Mouse (Mus musculus) limb, embryonic 10.5 days (tissue): Measurements from ENCODE around the gene 9230102O04Rik. TPM values are rescaled to one million over a fixed set of nuclear protein-coding genes. Genes with fewer than 3 reads are reported as not detected.

ENCODE experiments used
- DNase-seq: peaks from one replicate; pipeline ENCODE4 v3.0.0-alpha.2; 2017; ENCODE audit warnings: low spot score
- H3K27ac ChIP-seq: fragments of 300-500 bp; sonication (generic); 2 replicates; pipeline ENCODE4 v1.5.1; 2016; ENCODE audit warnings: mild to moderate bottlenecking
- H3K27me3 ChIP-seq: fragments of 300-500 bp; sonication (generic); 2 replicates; pipeline ENCODE4 v1.6.1; 2016; ENCODE audit warnings: low read depth, mild to moderate bottlenecking; ENCODE audit not compliant: poor library complexity, severe bottlenecking
- H3K36me3 ChIP-seq: fragments of 300-500 bp; sonication (generic); 2 replicates; pipeline ENCODE4 v1.6.1; 2016; ENCODE audit warnings: mild to moderate bottlenecking, moderate library complexity
- H3K4me1 ChIP-seq: fragments of 300-500 bp; sonication (generic); 2 replicates; pipeline ENCODE4 v1.6.1; 2016
- H3K4me3 ChIP-seq: fragments of 300-500 bp; sonication (generic); 2 replicates; pipeline ENCODE4 v1.5.1; 2016; ENCODE audit warnings: mild to moderate bottlenecking, moderate library complexity
- H3K9me3 ChIP-seq: fragments of 300-500 bp; sonication (generic); replicated peaks from 2 replicates; pipeline ENCODE4 v1.6.1; 2016; ENCODE audit warnings: mild to moderate bottlenecking
- WGBS: fragments of 180-500 bp; shearing (Covaris S2); methylation state at CpG from one replicate; pipeline ENCODE4 v1.1.7; 2016; 5-methylcytosine and 5-hydroxymethylcytosine counted together
- polyA plus RNA-seq: library from polyadenylated mRNA; unstranded; fragments of >200 nt; fragmentation: Nextera tagmentation; extraction: Ambion mirVana; gene quantifications from 2 replicates; pipeline ENCODE4 v1.2.1, GENCODE M21; 2016

9230102O04Rik gene
- polyA plus RNA-seq, 1 experiment from 2014 or later = 0.39 TPM

DNA sequence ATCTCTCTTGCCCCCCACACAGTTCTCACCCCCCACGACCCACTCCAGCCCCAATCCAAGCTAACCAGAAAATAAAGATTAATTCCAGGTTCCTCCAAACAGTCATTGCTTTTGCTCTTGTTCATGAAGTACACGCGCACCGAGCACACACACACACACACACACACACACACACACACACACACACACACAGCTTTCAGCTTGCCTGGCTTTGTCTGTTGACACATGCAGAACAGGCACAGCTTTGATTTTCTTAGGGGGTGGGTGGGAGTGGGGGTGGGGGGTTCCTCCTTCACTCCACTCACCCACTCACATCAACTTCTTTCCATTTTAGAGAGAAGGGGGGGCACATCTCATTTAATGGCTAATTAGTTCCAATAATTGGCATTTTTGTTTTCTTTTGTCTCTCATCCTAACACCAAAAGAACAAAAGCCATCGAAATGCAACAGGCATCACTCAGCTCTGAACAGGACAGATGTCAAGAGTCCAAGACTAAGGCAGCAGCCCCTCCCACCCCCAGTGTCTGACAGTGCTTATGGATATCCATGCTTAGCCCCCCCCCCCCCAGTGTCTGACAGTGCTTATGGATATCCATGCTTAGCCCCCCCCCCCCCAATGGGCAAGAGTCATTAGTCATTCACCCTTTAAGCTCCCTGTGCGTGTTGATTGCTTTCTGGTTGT lies 4.1 kb upstream of the 9230102O04Rik start:
- H3K36me3 ChIP-seq = no peaks in the 10 kb centered on the region
- H3K9me3 ChIP-seq = no peaks in the 10 kb centered on the region
- no peak overlapping the region for H3K4me3 ChIP-seq
- peaks cover 97% of the 10 kb centered on the region for H3K27me3 ChIP-seq
- peaks cover 27% of the 10 kb centered on the region for H3K4me1 ChIP-seq
- 5% methylated on average over 6 of the region's 6 CpGs for WGBS
- no peak overlapping the region for H3K27ac ChIP-seq
- no peak for DNase-seq

DNA sequence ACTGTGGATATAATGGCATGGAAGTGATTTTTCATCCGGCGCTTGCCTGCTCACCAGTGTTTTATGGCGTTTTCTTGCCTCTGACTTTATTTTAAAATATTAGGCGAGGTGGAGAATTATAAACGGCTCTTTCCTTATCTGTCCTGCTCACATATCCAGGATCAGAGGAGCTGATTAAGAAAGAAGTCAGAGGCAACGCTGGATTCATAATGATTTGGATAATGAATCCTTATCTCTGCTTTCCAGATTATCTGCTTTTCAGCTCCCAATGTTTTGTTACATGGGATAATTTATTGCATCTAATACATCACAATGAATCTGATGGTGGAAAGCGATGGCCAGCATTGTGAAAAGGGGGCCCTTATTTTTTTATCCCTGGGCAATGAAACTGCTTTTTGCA lies 3.2 kb upstream of the 9230102O04Rik start:
- H3K4me1 ChIP-seq = peaks cover 28% of the 10 kb centered on the region
- H3K27me3 ChIP-seq = peaks cover 97% of the 10 kb centered on the region
- 2% methylated on average over 7 of the region's 7 CpGs for WGBS
- H3K4me3 ChIP-seq = no peak overlapping the region
- no peaks in the 10 kb centered on the region for H3K36me3 ChIP-seq
- H3K27ac ChIP-seq = no peak overlapping the region
- no peaks in the 10 kb centered on the region for H3K9me3 ChIP-seq
- no peak for DNase-seq

GRCm38 (mm10) chr2:9890906-9891305 lies 1.6 kb upstream of the 9230102O04Rik start:
- DNase-seq = no peak
- H3K27me3 ChIP-seq = peaks cover 97% of the 10 kb centered on the region
- H3K27ac ChIP-seq = no peak overlapping the region
- no peak overlapping the region for H3K4me3 ChIP-seq
- H3K9me3 ChIP-seq = no peaks in the 10 kb centered on the region
- H3K4me1 ChIP-seq = peaks cover 22% of the 10 kb centered on the region
- H3K36me3 ChIP-seq = no peaks in the 10 kb centered on the region
- WGBS = 2% methylated on average over 5 of the region's 5 CpGs

GRCm38 (mm10) chr2:9890251-9890650 lies 911 bp upstream of the 9230102O04Rik start:
- Histone ChIP-seq H3K4me1 (peaks cover 17% of the 10 kb centered on the region), H3K9me3 (no peaks in the 10 kb centered on the region), H3K36me3 (no peaks in the 10 kb centered on the region), H3K4me3 (no peak overlapping the region), H3K27ac (no peak overlapping the region), H3K27me3 (peaks cover 97% of the 10 kb centered on the region)
- WGBS = 8% methylated on average over 8 of the region's 8 CpGs
- no peak for DNase-seq

DNA sequence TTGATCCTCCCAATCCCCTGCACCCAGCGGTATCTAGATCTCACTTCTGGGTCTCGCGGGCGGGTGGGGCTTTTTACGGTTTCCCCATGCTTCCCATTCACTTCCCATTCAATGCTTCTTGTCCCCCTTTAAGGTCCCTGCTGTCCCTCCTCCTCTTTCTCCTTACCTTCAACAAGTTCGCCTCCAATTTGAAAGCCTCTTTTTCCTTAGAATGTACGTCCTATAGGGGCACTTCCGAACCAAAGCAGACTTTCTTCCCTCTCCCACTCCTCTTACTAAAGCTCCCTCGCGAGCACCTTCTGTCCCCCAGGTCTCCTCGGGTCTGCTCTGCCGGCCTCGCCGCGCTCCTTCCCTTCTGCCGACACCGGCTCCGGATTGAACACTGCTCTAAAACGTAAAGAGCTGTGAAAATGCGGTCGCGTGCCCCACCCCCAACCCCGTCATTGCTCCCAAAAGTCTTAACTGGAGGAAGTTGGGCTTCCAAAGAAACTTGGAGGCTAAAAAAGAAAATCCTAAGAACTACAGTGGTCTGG lies 377 bp upstream of the 9230102O04Rik start, which contains the start of gene Gata3:
Gene Gata3 (minus strand): TSS at position 384 of the 533 bp plus-strand sequence.
- peak within 1 kb of the TSS; percentile 21 for H3K4me3 ChIP-seq
- under 1% methylated on average over 23 of the region's 23 CpGs for WGBS
- H3K36me3 ChIP-seq = no peaks in the 10 kb centered on the region
- peak; percentile 54 for DNase-seq
- H3K4me1 ChIP-seq = peaks cover 17% of the 10 kb centered on the region
- H3K27ac ChIP-seq = no peak within 1 kb of the TSS
- H3K9me3 ChIP-seq = no peaks in the 10 kb centered on the region
- H3K27me3 ChIP-seq = peaks cover 97% of the 10 kb centered on the region

GRCm38 (mm10) chr2:9887636-9888035 lies 1.7 kb downstream of the 9230102O04Rik start:
- whole genome bisulfite sequencing = 2% methylated on average over 7 of the region's 7 CpGs
- DNase-seq = peak; percentile 43
- H3K27ac ChIP-seq = no peak overlapping the region
- H3K36me3 ChIP-seq = no peaks in the 10 kb centered on the region
- peaks cover 38% of the 10 kb centered on the region for H3K4me1 ChIP-seq
- H3K27me3 ChIP-seq = peaks cover 97% of the 10 kb centered on the region
- no peak overlapping the region for H3K4me3 ChIP-seq
- no peaks in the 10 kb centered on the region for H3K9me3 ChIP-seq

- no peaks in the 10 kb centered on the region for H3K9me3 ChIP-seq
- 3% methylated on average over 7 of the region's 7 CpGs for WGBS
- peak; percentile 36 for DNase-seq
- H3K4me1 ChIP-seq = peaks cover 43% of the 10 kb centered on the region
- H3K27me3 ChIP-seq = peaks cover 97% of the 10 kb centered on the region
- no peak overlapping the region for H3K27ac ChIP-seq
- no peak overlapping the region for H3K4me3 ChIP-seq
- H3K36me3 ChIP-seq = no peaks in the 10 kb centered on the region
These were observed 2.3 kb downstream of the 9230102O04Rik start for GRCm38 (mm10) chr2:9886921-9887610.

DNA sequence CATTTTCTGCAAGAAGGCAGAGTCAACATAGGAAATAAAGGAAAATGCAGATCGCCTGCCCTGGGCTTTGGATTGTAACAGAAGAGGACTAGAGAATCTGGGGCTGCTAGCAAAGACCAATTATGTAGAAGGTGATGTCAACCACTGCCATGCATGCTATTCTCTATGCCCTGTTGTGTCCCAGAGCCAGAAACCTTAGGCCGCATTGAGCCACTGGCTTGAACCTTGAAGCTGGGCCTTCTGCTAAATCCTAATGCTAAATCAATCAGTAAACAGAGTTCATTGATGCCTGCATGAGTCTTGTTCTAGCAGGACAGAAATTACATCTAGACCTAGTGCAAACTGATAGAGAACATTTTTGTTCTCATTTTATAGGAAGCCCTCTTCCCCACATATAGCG lies 3.3 kb downstream of the 9230102O04Rik start:
- H3K36me3 ChIP-seq = no peaks in the 10 kb centered on the region
- H3K4me3 ChIP-seq = no peak overlapping the region
- H3K4me1 ChIP-seq = peaks cover 54% of the 10 kb centered on the region
- no peaks in the 10 kb centered on the region for H3K9me3 ChIP-seq
- DNase-seq = peak; percentile 44
- WGBS = 16% methylated on average over 3 of the region's 3 CpGs
- no peak overlapping the region for H3K27ac ChIP-seq
- H3K27me3 ChIP-seq = peaks cover 100% of the 10 kb centered on the region

- DNase-seq = peak; percentile 48
- Histone ChIP-seq H3K9me3 (no peaks in the 10 kb centered on the region), H3K27me3 (peaks cover 100% of the 10 kb centered on the region), H3K27ac (no peak overlapping the region), H3K36me3 (no peaks in the 10 kb centered on the region), H3K4me3 (no peak overlapping the region), H3K4me1 (peaks cover 61% of the 10 kb centered on the region)
- 4% methylated on average over 14 of the region's 14 CpGs for WGBS
These were observed 4.0 kb downstream of the 9230102O04Rik start for GRCm38 (mm10) chr2:9885217-9885770.

GRCm38 (mm10) chr2:9884533-9885216 lies 4.7 kb downstream of the 9230102O04Rik start:
- H3K9me3 ChIP-seq = no peaks in the 10 kb centered on the region
- peaks cover 100% of the 10 kb centered on the region for H3K27me3 ChIP-seq
- H3K4me1 ChIP-seq = peaks cover 57% of the 10 kb centered on the region
- WGBS = 4% methylated on average over 15 of the region's 15 CpGs
- no peak overlapping the region for H3K27ac ChIP-seq
- no peak for DNase-seq
- H3K36me3 ChIP-seq = no peaks in the 10 kb centered on the region
- peak overlapping the region; percentile 58; the same call in 1 of the 2 replicates for H3K4me3 ChIP-seq

- H3K4me1 ChIP-seq = peaks cover 52% of the 10 kb centered on the region
- peak overlapping the region; percentile 58 for H3K4me3 ChIP-seq
- peak; percentile 64 for DNase-seq
- no peaks in the 10 kb centered on the region for H3K36me3 ChIP-seq
- under 1% methylated on average over 27 of the region's 27 CpGs for WGBS
- no peak overlapping the region for H3K27ac ChIP-seq
- H3K27me3 ChIP-seq = peaks cover 94% of the 10 kb centered on the region
- H3K9me3 ChIP-seq = no peaks in the 10 kb centered on the region
These were observed 5.4 kb downstream of the 9230102O04Rik start for GRCm38 (mm10) chr2:9883803-9884532.
